Mouse (Mus musculus) ES-CJ7 (cell line): ENCODE measurements at regions not wholly inside any gene's neighbourhood (a gene's known extent, or its start where the extent isn't known, plus 50 kb on each side); places are given as distances from the start of the nearest gene placed in this dataset.

ENCODE experiments used
- DNase-seq: peaks from one replicate; pipeline ENCODE4 v3.0.0; 2011; ENCODE audit warnings: low read depth, low spot score

DNA sequence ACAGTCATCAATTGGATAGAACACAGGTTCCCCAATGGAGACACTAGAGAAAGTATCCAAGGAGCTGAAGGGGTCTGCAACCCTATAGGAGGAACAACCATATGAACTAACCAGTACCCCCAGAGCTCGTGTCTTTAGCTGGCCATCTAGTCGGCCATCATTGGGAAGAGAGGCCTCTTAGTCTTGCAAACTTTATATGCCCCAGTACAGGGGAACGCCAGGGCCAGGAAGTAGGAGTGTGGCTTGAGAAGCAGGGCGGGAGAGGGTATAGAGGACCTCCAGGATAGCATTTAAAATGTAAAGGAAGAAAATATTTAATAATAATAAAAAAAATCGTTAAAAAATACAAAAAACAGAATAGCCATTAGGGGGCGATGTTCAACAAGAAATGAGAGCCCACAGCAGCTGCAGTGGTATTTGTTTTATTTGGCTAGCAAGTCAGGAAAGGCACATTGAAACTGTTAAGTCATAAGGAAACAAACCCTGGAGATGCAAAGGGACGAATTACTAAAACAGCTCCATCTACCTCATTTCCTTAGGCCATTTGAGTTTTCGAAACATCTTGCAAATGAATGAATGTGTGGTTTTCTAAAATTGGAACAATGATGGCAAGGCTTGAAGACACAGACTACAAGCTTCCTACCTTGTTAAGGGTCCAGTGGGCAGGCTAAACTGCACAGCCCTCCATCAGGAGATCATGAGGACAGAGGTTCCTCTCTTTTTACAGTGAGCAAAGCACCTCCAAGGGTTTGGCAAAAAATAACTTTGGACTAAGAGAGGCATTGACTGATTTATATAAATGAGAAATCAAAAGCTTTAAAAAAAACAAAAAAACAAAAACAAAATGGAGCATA is 350.7 kb upstream of the Rasa1 start:
- DNase-seq: peak; percentile 18

GRCm38 (mm10) chr13:85629506-85630175 is 340.7 kb upstream of the Rasa1 start:
- DNase-seq: no peak
